Mouse (Mus musculus): Measurements from ENCODE around the gene Sbsn.

- TF ChIP-seq CTCF (IDR thresholded peaks at IDR 0.05; ENCODE audit: low read depth), result no peak
- TF ChIP-seq EP300 (optimal IDR thresholded peaks at IDR 0.05), result no peak
These were observed 40.6 kb downstream of the Sbsn start for GRCm38 (mm10) chr7:30791921-30792320.
